Mouse (Mus musculus) frontal cortex, postnatal 25 days (tissue): Measurements from ENCODE around the gene Chga.
A peak's percentile ranks its signal among the peaks of the same experiment; 100 is the strongest.

Source experiments
- DNase-seq, 2 experiments: peaks; one replicate each; pipeline ENCODE4 v3.0.0; 2022; ENCODE audit warnings: low spot score in 2 of 2

Gene Chga

DNA sequence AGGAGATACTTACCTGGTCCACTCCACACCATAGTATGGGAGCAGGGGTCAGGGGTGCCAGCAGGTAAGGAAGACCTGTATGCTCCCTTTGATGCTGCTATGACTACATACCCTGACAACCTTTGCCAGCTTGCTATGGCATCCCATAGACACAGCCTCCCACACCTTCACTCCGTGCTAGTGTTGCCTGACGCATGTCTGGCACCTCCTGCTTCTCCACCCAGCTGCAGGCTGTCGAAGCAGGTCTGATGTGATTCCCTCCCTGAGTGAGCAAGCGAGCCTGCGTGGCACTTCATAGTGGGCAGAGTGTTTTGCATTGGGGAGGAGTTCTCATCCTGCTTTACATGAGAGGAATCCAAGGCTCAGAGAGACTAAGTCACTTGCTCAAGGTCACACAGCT lies 2.6 kb downstream of the Chga start:
- peak in 1 of 2 experiments; percentile 30 for DNase-seq

DNA sequence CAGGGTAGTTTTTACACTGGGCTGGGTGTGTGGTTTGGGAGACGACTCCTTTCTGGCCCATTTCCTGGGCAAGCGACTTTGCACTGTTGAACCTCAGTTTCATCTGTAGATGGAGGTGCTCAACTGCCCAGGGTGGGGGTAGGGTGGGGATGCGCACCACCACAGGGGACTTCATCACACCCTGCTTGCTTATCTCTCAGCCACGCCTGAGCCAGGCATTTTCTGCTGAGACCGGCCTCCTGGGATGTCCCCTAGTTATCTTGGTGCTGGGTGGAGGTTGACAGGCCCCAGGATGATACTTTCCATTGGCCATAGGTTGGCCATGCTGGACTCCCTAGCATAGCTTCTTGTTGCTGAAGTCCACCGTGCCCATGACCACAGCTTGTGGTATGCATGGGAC lies 10.3 kb downstream of the Chga start:
- DNase-seq: no peak

GRCm38 (mm10) chr12:102566951-102567350 lies 12.2 kb downstream of the Chga start:
- DNase-seq: no peak

- DNase-seq: no peak
These were observed 13.4 kb downstream of the Chga start for GRCm38 (mm10) chr12:102568219-102568618.

DNA sequence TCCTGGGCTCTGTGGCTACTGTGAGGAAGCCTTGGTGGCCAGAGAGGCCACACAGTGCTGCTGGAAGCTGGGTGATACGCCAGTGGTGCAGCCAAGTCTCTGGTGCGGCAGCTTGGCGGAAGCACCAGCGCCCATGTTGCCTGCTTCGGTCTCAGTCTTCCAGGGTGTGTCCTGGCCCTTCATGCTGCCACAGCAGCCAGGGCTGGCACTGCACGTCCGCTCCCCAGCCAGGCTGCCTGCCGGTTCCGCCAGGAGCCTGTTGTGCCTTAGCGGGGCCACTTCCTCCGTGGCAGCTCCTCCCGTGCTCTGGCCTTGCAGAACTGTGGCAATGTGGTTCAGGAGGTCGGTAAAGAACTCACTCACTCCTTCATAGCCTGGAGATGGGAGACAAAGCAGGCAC lies 15.3 kb downstream of the Chga start:
- no peak for DNase-seq

- DNase-seq: no peak
These were observed 16.0 kb downstream of the Chga start for GRCm38 (mm10) chr12:102570734-102571133.

GRCm38 (mm10) chr12:102571666-102572065 lies 16.9 kb downstream of the Chga start:
- DNase-seq: no peak

GRCm38 (mm10) chr12:102573036-102573435 lies 18.3 kb downstream of the Chga start:
- no peak for DNase-seq

- DNase-seq: no peak
These were observed 21.0 kb downstream of the Chga start for GRCm38 (mm10) chr12:102575541-102576329.

- no peak for DNase-seq
These were observed 22.1 kb downstream of the Chga start for GRCm38 (mm10) chr12:102576659-102577398.

DNA sequence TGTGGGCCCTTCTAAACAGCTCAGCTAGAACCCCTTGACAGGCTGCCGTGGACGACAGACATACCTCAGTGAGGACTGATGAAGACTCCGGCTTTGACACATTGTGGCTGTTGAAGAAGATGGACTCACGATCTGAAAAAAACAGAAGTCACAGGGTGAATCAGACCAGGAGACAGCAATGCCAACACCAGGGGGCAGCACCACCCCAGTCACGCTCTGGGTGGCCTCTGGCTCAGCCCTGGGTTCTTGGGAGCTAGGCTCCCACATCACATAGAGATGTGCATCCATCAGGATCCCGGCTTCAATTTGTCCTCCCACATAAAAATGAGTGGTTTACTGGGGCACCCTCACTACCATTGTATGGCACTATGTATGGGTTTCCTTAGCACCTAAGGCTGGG lies 24.3 kb downstream of the Chga start:
- peak; percentile 76 to 81 for DNase-seq

DNA sequence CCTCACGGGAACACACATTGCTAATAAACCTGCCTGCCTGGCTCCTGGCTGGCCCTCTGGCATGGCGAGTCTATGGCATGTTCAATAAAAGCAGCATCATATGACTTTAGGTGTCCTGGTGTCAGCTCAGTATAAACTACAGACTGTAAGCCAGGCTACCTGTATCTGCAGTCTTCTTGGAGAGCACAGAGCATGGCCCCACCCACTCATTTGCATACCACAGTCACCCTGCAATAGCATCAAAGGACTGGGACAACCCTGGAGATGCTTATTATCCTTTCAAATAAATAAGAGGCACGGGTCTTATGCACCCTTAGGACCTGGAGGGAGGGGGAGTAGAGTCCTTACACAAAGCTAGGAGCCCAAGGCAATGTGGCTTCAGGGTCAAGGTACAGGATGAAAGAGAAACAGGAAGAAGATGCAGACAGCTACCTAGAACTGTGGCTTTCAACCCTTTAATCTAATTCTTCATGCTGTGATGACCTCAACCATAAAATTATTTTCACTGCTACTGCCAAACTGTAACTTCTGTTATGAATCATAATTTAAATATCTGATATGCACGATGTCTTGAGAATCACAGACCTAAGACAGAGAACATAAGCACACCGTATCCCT lies 26.9 kb downstream of the Chga start:
- DNase-seq: no peak

GRCm38 (mm10) chr12:102582441-102582840 lies 27.7 kb downstream of the Chga start:
- DNase-seq: no peak

GRCm38 (mm10) chr12:102585390-102585789 lies 30.6 kb downstream of the Chga start:
- no peak for DNase-seq

GRCm38 (mm10) chr12:102586286-102586881 lies 31.6 kb downstream of the Chga start:
- DNase-seq: no peak

GRCm38 (mm10) chr12:102587106-102587505 lies 32.3 kb downstream of the Chga start:
- DNase-seq: no peak

GRCm38 (mm10) chr12:102590711-102591360 lies 36.1 kb downstream of the Chga start:
- DNase-seq: no peak

- DNase-seq: peak; percentile 46 to 64
These were observed 38.9 kb downstream of the Chga start for GRCm38 (mm10) chr12:102593699-102594098.

GRCm38 (mm10) chr12:102594627-102595026 lies 39.9 kb downstream of the Chga start:
- DNase-seq: no peak

GRCm38 (mm10) chr12:102596410-102596809 lies 41.6 kb downstream of the Chga start:
- no peak for DNase-seq

DNA sequence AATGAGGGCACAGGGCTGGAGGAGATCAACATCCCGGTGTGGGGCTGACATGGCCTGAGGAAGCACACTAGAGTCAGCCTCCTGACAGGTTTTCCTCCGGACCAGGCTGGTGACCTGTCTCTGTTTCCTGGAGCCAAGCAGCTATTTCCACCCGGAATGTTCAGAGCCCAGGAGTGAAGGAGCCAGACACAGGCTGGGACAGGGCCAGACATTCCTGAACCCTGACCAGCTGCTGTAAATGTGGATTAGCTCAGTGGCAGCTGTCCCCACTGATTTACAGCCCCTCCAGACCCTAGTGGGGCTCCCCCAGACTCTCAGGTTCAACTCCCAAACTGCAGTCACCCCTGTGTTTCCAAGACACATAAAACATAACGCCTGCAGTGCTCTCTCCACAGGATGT lies 42.7 kb downstream of the Chga start:
- DNase-seq: no peak

DNA sequence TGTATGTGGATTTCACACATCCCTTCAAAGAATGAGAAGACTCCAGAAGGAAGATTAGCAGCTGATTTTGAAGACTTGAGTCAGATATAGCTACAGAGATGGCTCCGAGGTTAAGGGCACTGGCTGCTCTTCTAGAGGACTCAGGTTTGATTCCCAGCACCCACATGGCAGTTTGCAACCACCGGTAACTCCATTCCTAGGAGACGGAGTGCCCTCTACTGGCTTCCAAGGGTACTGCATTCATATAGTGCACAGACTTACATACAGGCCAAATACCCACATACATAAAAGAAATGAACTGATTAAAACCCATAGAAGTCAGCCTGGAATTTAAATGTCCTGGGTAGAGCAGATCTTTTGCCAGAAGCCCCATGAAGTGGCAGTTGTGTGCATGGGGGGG lies 43.8 kb downstream of the Chga start:
- no peak for DNase-seq
